28 mouse cellular contexts compared by ENCODE assay signal in genomic region chr8:84910551-84910950, GRCm38 (mm10). TPM values are rescaled to one million over a fixed set of nuclear protein-coding genes. Genes with fewer than 3 reads are reported as not detected.
DNase-seq lines count a peak whose midpoint lies in the region; ATAC-seq and TF ChIP-seq lines count a peak whose summit lies in the region.
"Had no signal": no experiment of that assay in that cellular context is flagged by ENCODE, and none has a peak within 500 bp of the region (broad histone marks: within the 10 kb centered on the region; RNA-seq: fewer than 3 reads in every experiment).

No protein-coding gene starts in this region.

- H3K4me3 ChIP-seq in liver, embryonic 11.5 days (ENCODE audit: low read depth, low read length) = no peak overlapping the region
- no peak overlapping the region for H3K4me3 ChIP-seq in liver, postnatal 0 days (ENCODE audit: low read depth, low read length)
- no peak overlapping the region for H3K4me3 ChIP-seq in layer of hippocampus, adult 2 months
- no peak overlapping the region for H3K4me3 ChIP-seq in limb, embryonic 10.5 days
- H3K4me3 ChIP-seq: forebrain, embryonic 10.5 days; heart, embryonic 15.5 days; limb, embryonic 13.5 days; midbrain, embryonic 12.5 days had no signal

- peaks cover 23% of the 10 kb centered on the region for H3K4me1 ChIP-seq in liver, embryonic 11.5 days (replicated peaks; ENCODE audit: control insufficient read depth, insufficient read depth, low read length)
- peaks cover 28% of the 10 kb centered on the region for H3K4me1 ChIP-seq in liver, postnatal 0 days (ENCODE audit: insufficient read depth)
- H3K4me1 ChIP-seq in limb, embryonic 10.5 days = peaks cover 32% of the 10 kb centered on the region

- H3K4me2 ChIP-seq in liver, embryonic 11.5 days = peak overlapping the region; percentile 10; the same call in 1 of the 2 replicates
- peak overlapping the region; percentile 95 for H3K4me2 ChIP-seq in liver, postnatal 0 days (ENCODE audit: low read depth, low read length)
- H3K4me2 ChIP-seq: heart, embryonic 15.5 days; hindbrain, embryonic 14.5 days; midbrain, embryonic 12.5 days had no signal

- DNase-seq in cerebellum, postnatal 10 days = no peak
- no peak for DNase-seq in liver, embryonic 11.5 days (ENCODE audit: low spot score)
- no peak for DNase-seq in liver
- DNase-seq in cerebellum, postnatal 25 days = peak; percentile 81 to 82
- no peak for DNase-seq in liver, postnatal 0 days
- DNase-seq in layer of hippocampus, adult 2 months (ENCODE audit: low spot score in 2 of 2) = no peak
- DNase-seq in limb, embryonic 10.5 days (ENCODE audit: low spot score) = no peak
- DNase-seq: adrenal gland, postnatal 14 days; gastrocnemius, postnatal 25 days; heart, postnatal 36 days; kidney, adult 8-10 months; kidney, postnatal 14 days; layer of hippocampus, postnatal 36 days; lung, adult 2 months; lung, postnatal 14 days; thymus, postnatal 36 days had no signal

- no peak for TF ChIP-seq EP300 in liver, postnatal 0 days (IDR thresholded peaks at IDR 0.05; ENCODE audit: low read depth)

- peak; percentile 24; the same call in 1 of the 2 replicates for ATAC-seq in cerebellum, adult (ENCODE audit: insufficient number of reproducible peaks, low FRiP score, low TSS enrichment)
- no peak for ATAC-seq in liver, embryonic 11.5 days (replicated peaks; ENCODE audit: low FRiP score)
- no peak for ATAC-seq in liver, postnatal 0 days

- no peaks in the 10 kb centered on the region for H3K9me3 ChIP-seq in liver, embryonic 11.5 days (ENCODE audit: control insufficient read depth, low read length)
- no peaks in the 10 kb centered on the region for H3K9me3 ChIP-seq in liver, postnatal 0 days (ENCODE audit: low read length)
- H3K9me3 ChIP-seq in limb, embryonic 10.5 days (replicated peaks) = no peaks in the 10 kb centered on the region
- H3K9me3 ChIP-seq: embryonic facial prominence, embryonic 15.5 days; heart, embryonic 15.5 days had no signal

- H3K36me3 ChIP-seq in liver, embryonic 11.5 days (ENCODE audit: control insufficient read depth, insufficient read depth, low read length) = peaks cover 5% of the 10 kb centered on the region; the same call in 1 of the 2 replicates
- H3K36me3 ChIP-seq in liver, postnatal 0 days (replicated peaks; ENCODE audit: insufficient read depth, low read length) = peaks cover 7% of the 10 kb centered on the region
- H3K36me3 ChIP-seq in limb, embryonic 10.5 days = 0 out of 2 replicates have a peak, but pooled peaks cover 5% of the 10 kb centered on the region
- H3K36me3 ChIP-seq: embryonic facial prominence, embryonic 15.5 days; heart, embryonic 15.5 days had no signal

- H3K9ac ChIP-seq in liver, embryonic 11.5 days (ENCODE audit: low read depth, low read length) = no peak overlapping the region
- no peak overlapping the region; the same call in 1 of the 2 replicates for H3K9ac ChIP-seq in liver, postnatal 0 days (replicated peaks)
- H3K9ac ChIP-seq: embryonic facial prominence, embryonic 15.5 days; heart, embryonic 15.5 days; hindbrain, embryonic 14.5 days; limb, embryonic 13.5 days; midbrain, embryonic 12.5 days had no signal

- peaks cover 32% of the 10 kb centered on the region for H3K27me3 ChIP-seq in liver, embryonic 11.5 days (replicated peaks; ENCODE audit: control insufficient read depth, insufficient read depth, low read length)
- peaks cover 16% of the 10 kb centered on the region for H3K27me3 ChIP-seq in liver, postnatal 0 days (ENCODE audit: insufficient read depth, low read length)
- peaks cover 70% of the 10 kb centered on the region for H3K27me3 ChIP-seq in limb, embryonic 10.5 days (ENCODE audit: low read depth, poor library complexity, severe bottlenecking)

- WGBS in liver, embryonic 11.5 days = 85% methylated on average over 6 of the region's 6 CpGs
- WGBS in liver, postnatal 0 days (ENCODE audit: insufficient replicate concordance) = 92% methylated on average over 6 of the region's 6 CpGs
- 85% methylated on average over 6 of the region's 6 CpGs for WGBS in limb, embryonic 10.5 days

- no peak overlapping the region for H3K27ac ChIP-seq in liver, embryonic 11.5 days (ENCODE audit: low read depth, low read length)
- H3K27ac ChIP-seq in liver, postnatal 0 days (ENCODE audit: low read depth) = no peak overlapping the region
- H3K27ac ChIP-seq in layer of hippocampus, adult 2 months = no peak overlapping the region
- H3K27ac ChIP-seq in limb, embryonic 10.5 days = no peak overlapping the region
- H3K27ac ChIP-seq: embryonic facial prominence, embryonic 15.5 days; forebrain, embryonic 10.5 days; heart, embryonic 15.5 days; hindbrain, embryonic 14.5 days; limb, embryonic 13.5 days; midbrain, embryonic 12.5 days had no signal

- no peak for TF ChIP-seq CTCF in liver, postnatal 0 days (IDR thresholded peaks at IDR 0.05; ENCODE audit: low read depth)
- no peak for TF ChIP-seq CTCF in layer of hippocampus, adult 2 months (conservative IDR thresholded peaks at IDR 0.05)

RNA-seq across cellular contexts. Expression of gene Dnase2a, which starts 2.2 kb away (rescaled TPM):
- 11.5 and 12.7 TPM in 2 replicates for polyA plus RNA-seq in liver, embryonic 11.5 days (2014; fragmentation: Nextera tagmentation; extraction: Ambion mirVana)
- polyA plus RNA-seq in liver, postnatal 0 days (2015; fragmentation: Nextera tagmentation; extraction: Ambion mirVana) = 15.4 and 16.0 TPM in 2 replicates
- 1 to 10 TPM; 3.9 to 5.7 TPM for total RNA-seq in layer of hippocampus, adult 2 months (2021)
- 6.4 and 8.2 TPM in 2 replicates for polyA plus RNA-seq in limb, embryonic 10.5 days (2016; fragmentation: Nextera tagmentation; extraction: Ambion mirVana)

RNA-seq across cellular contexts. Expression of gene Klf1, which starts 8.8 kb away (rescaled TPM):
- polyA plus RNA-seq in liver, embryonic 11.5 days (2014; fragmentation: Nextera tagmentation; extraction: Ambion mirVana) = 458 and 504 TPM in 2 replicates
- polyA plus RNA-seq in liver, postnatal 0 days (2015; fragmentation: Nextera tagmentation; extraction: Ambion mirVana) = 133 and 149 TPM in 2 replicates
- total RNA-seq in layer of hippocampus, adult 2 months (2021) = not detected
- 14.0 and 18.7 TPM in 2 replicates for polyA plus RNA-seq in limb, embryonic 10.5 days (2016; fragmentation: Nextera tagmentation; extraction: Ambion mirVana)
- total RNA-seq: gastrocnemius, postnatal 25 days; heart, adult 8-10 months; heart, postnatal 36 days; left cerebral cortex, postnatal 14 days; neutrophil, adult 5-6 weeks had no signal

RNA-seq across cellular contexts. Expression of gene Gcdh, which starts 16.8 kb away (rescaled TPM):
- 53.5 and 56.7 TPM in 2 replicates for polyA plus RNA-seq in liver, embryonic 11.5 days (2014; fragmentation: Nextera tagmentation; extraction: Ambion mirVana)
- polyA plus RNA-seq in liver, postnatal 0 days (2015; fragmentation: Nextera tagmentation; extraction: Ambion mirVana) = 139 and 141 TPM in 2 replicates
- total RNA-seq in layer of hippocampus, adult 2 months (2021) = 10 to 100 TPM; 37.5 to 41.2 TPM
- polyA plus RNA-seq in limb, embryonic 10.5 days (2016; fragmentation: Nextera tagmentation; extraction: Ambion mirVana) = 44.5 and 54.2 TPM in 2 replicates

RNA-seq across cellular contexts. Expression of gene Mast1, which starts 26.6 kb away (rescaled TPM):
- 0.14 and 0.29 TPM in 2 replicates for polyA plus RNA-seq in liver, embryonic 11.5 days (2014; fragmentation: Nextera tagmentation; extraction: Ambion mirVana)
- 0.07 TPM in 1 of 2 replicates, not detected in the other for polyA plus RNA-seq in liver, postnatal 0 days (2015; fragmentation: Nextera tagmentation; extraction: Ambion mirVana)
- total RNA-seq in layer of hippocampus, adult 2 months (2021) = 10 to 100 TPM; 78.9 to 85.5 TPM
- polyA plus RNA-seq in limb, embryonic 10.5 days (2016; fragmentation: Nextera tagmentation; extraction: Ambion mirVana) = 0.09 and 0.16 TPM in 2 replicates
- total RNA-seq: gastrocnemius, postnatal 25 days; megakaryocyte progenitor cell, adult 5-6 weeks had no signal

RNA-seq across cellular contexts. Expression of gene Rtbdn, which starts 36.2 kb away (rescaled TPM):
- polyA plus RNA-seq in liver, embryonic 11.5 days (2014; fragmentation: Nextera tagmentation; extraction: Ambion mirVana) = 0.22 and 0.49 TPM in 2 replicates
- 0.09 TPM in 1 of 2 replicates, not detected in the other for polyA plus RNA-seq in liver, postnatal 0 days (2015; fragmentation: Nextera tagmentation; extraction: Ambion mirVana)
- total RNA-seq in layer of hippocampus, adult 2 months (2021) = 1 to 10 TPM; 1.1 TPM
- polyA plus RNA-seq in limb, embryonic 10.5 days (2016; fragmentation: Nextera tagmentation; extraction: Ambion mirVana) = 0.44 and 0.58 TPM in 2 replicates
- total RNA-seq: adrenal gland, postnatal 14 days; gastrocnemius, postnatal 25 days; heart, adult 8-10 months; heart, postnatal 36 days; megakaryocyte progenitor cell, adult 5-6 weeks; neutrophil, adult 5-6 weeks had no signal
- polyA plus RNA-seq: lung, adult 2 months; spleen, adult 2 months had no signal

Comparison
In these comparisons a context has a peak if more than half of its experiments do, and no peak if none do; other contexts are left out.
1. DNase-seq: peak in cerebellum, postnatal 25 days (2 of 2); none in cerebellum, postnatal 10 days (0 of 2), liver, embryonic 11.5 days (single experiment), liver (single experiment), liver, postnatal 0 days (single experiment), layer of hippocampus, adult 2 months (0 of 2) and limb, embryonic 10.5 days (single experiment).